Mouse (Mus musculus) spleen, adult 2 months (tissue): ENCODE measurements around the gene Cpe.

ENCODE experiments used
- CTCF ChIP-seq: fragments of 200-500 bp; IDR thresholded peaks from 2 replicates; pipeline ENCODE4 v1.5.1; 2011; ENCODE audit warnings: mild to moderate bottlenecking, inconsistent platforms; ENCODE audit not compliant: insufficient read depth, insufficient read length, insufficient replicate concordance; ENCODE audit errors: extremely low read depth
- POLR2A ChIP-seq: fragments of 200-500 bp; IDR thresholded peaks from 2 replicates; pipeline ENCODE4 v1.6.1; 2011; ENCODE audit warnings: low read depth, low read length, inconsistent platforms

- no peak for TF ChIP-seq POLR2A
- TF ChIP-seq CTCF, result no peak
Observed at GRCm38 (mm10) chr8:64631761-64632160, 61.1 kb downstream of the Cpe start.
